Mouse (Mus musculus) myocyte (in vitro differentiated cells): ENCODE results near the gene B9d1. TPM values are rescaled to one million over a fixed set of nuclear protein-coding genes. Genes with fewer than 3 reads are reported as not detected.

ENCODE experiments used
- H3K27me3 ChIP-seq: one replicate; pipeline ENCODE4 v1.6.1; 2011; ENCODE audit not compliant: control insufficient read depth, insufficient read depth, insufficient read length
- H3K36me3 ChIP-seq: one replicate; pipeline ENCODE4 v1.6.1; 2011; ENCODE audit not compliant: control insufficient read depth, insufficient read depth
- H3K4me2 ChIP-seq: one replicate; pipeline ENCODE4 v1.6.1; 2011; ENCODE audit warnings: low read depth, control low read depth
- H3K4me3 ChIP-seq: one replicate; pipeline ENCODE4 v1.5.1; 2011; ENCODE audit warnings: mild to moderate bottlenecking, control low read depth, moderate library complexity
- H3K79me2 ChIP-seq: one replicate; pipeline ENCODE4 v1.6.1; 2011; ENCODE audit not compliant: control insufficient read depth, insufficient read depth
- H3ac ChIP-seq: one replicate; pipeline ENCODE4 v1.6.1; 2011; ENCODE audit not compliant: control insufficient read depth, insufficient read length
- CEBPB ChIP-seq: IDR thresholded peaks from 2 replicates; pipeline ENCODE4 v1.6.1; 2011; ENCODE audit warnings: mild to moderate bottlenecking, moderate library complexity; ENCODE audit not compliant: poor library complexity, insufficient read depth, severe bottlenecking
- E2F4 ChIP-seq: IDR thresholded peaks from one replicate; pipeline ENCODE4 v1.6.1; 2011; ENCODE audit warnings: mild to moderate bottlenecking, control low read depth, moderate library complexity; ENCODE audit not compliant: insufficient read depth
- MAX ChIP-seq: IDR thresholded peaks from one replicate; pipeline ENCODE4 v1.6.1; 2011; ENCODE audit warnings: low read depth, mild to moderate bottlenecking, control low read depth
- MYOD1 ChIP-seq, 3 experiments: IDR thresholded peaks; one replicate each; pipeline ENCODE4 v1.6.1; 2011; ENCODE audit warnings: control low read depth in 2 of 3, low read depth in 2 of 3, mild to moderate bottlenecking in 2 of 3, moderate library complexity in 1 of 3; ENCODE audit not compliant: insufficient read length in 2 of 3, control insufficient read depth in 1 of 3
- MYOG ChIP-seq, 3 experiments: IDR thresholded peaks; one replicate each; pipeline ENCODE4 v1.6.1; 2011; ENCODE audit warnings: control low read depth in 2 of 3, low read depth in 2 of 3, mild to moderate bottlenecking in 2 of 3; ENCODE audit not compliant: insufficient read length in 2 of 3, control insufficient read depth in 1 of 3, insufficient read depth in 1 of 3
- POLR2A ChIP-seq: IDR thresholded peaks from one replicate; pipeline ENCODE4 v1.6.1; 2011; ENCODE audit warnings: low read depth, mild to moderate bottlenecking, control low read depth, moderate library complexity; ENCODE audit not compliant: insufficient read length
- POLR2AphosphoS2 ChIP-seq: IDR thresholded peaks from one replicate; pipeline ENCODE4 v1.6.1; 2011; ENCODE audit warnings: low read depth, control low read depth; ENCODE audit not compliant: insufficient read length
- REST ChIP-seq: IDR thresholded peaks from one replicate; pipeline ENCODE4 v1.6.1; 2011; ENCODE audit warnings: mild to moderate bottlenecking, control low read depth, moderate library complexity; ENCODE audit not compliant: insufficient read depth, insufficient read length
- SRF ChIP-seq: IDR thresholded peaks from one replicate; pipeline ENCODE4 v1.6.1; 2011; ENCODE audit warnings: low read depth; ENCODE audit not compliant: control insufficient read depth, insufficient read length
- TCF12 ChIP-seq: IDR thresholded peaks from one replicate; pipeline ENCODE4 v1.6.1; 2011; ENCODE audit warnings: mild to moderate bottlenecking, control low read depth; ENCODE audit not compliant: poor library complexity, insufficient read depth, severe bottlenecking
- TCF3 ChIP-seq: IDR thresholded peaks from one replicate; pipeline ENCODE4 v1.6.1; 2011; ENCODE audit warnings: low read depth, control low read depth; ENCODE audit not compliant: insufficient read length
- USF1 ChIP-seq: IDR thresholded peaks from one replicate; pipeline ENCODE4 v1.6.1; 2011; ENCODE audit warnings: low read depth, mild to moderate bottlenecking, control low read depth, moderate library complexity
- polyA plus RNA-seq: library from polyadenylated mRNA; unstranded; fragments of >200 nt; fragmentation: generic; extraction: Trizol; gene quantifications from one replicate; pipeline ENCODE4 v1.2.1, GENCODE M21; 2012; ENCODE audit warnings: missing spikeins

Gene B9d1
- polyA plus RNA-seq, 1 experiment: 38.6 TPM

- Histone ChIP-seq H3K4me3 (no peak overlapping the region), H3K36me3 (no peaks in the 10 kb centered on the region), H3K27me3 (no peaks in the 10 kb centered on the region), H3K4me2 (no peak overlapping the region), H3ac (no peak overlapping the region), H3K79me2 (no peaks in the 10 kb centered on the region)
- TF ChIP-seq SRF (no peak), MAX (no peak), TCF12 (no peak), REST (no peak), MYOG (IDR thresholded peaks at IDR 0.05; ENCODE audit: control insufficient read depth in 1 of 3, insufficient read depth in 1 of 3, insufficient read length in 2 of 3, low read depth in 2 of 3) (no peak), E2F4 (no peak), MYOD1 (IDR thresholded peaks at IDR 0.05; ENCODE audit: control insufficient read depth in 1 of 3, insufficient read length in 2 of 3, low read depth in 2 of 3) (no peak), TCF3 (no peak), POLR2AphosphoS2 (no peak), CEBPB (no peak), USF1 (no peak), POLR2A (no peak)
Observed at GRCm38 (mm10) chr11:61481239-61482090, 23.5 kb upstream of the B9d1 start.

- Histone ChIP-seq H3K79me2 (no peaks in the 10 kb centered on the region), H3K4me3 (no peak overlapping the region), H3K27me3 (no peaks in the 10 kb centered on the region), H3K4me2 (no peak overlapping the region), H3ac (no peak overlapping the region), H3K36me3 (peaks cover under 1% of the 10 kb centered on the region)
- TF ChIP-seq POLR2A (no peak), MYOG (IDR thresholded peaks at IDR 0.05; ENCODE audit: control insufficient read depth in 1 of 3, insufficient read depth in 1 of 3, insufficient read length in 2 of 3, low read depth in 2 of 3) (no peak), E2F4 (no peak), MYOD1 (IDR thresholded peaks at IDR 0.05; ENCODE audit: control insufficient read depth in 1 of 3, insufficient read length in 2 of 3, low read depth in 2 of 3) (no peak)
Observed at GRCm38 (mm10) chr11:61483226-61483845, 21.6 kb upstream of the B9d1 start.

- Histone ChIP-seq H3K36me3 (peaks cover 4% of the 10 kb centered on the region), H3K27me3 (no peaks in the 10 kb centered on the region), H3ac (no peak overlapping the region), H3K4me2 (no peak overlapping the region), H3K4me3 (no peak overlapping the region), H3K79me2 (no peaks in the 10 kb centered on the region)
- no peak for TF ChIP-seq CEBPB
Observed at GRCm38 (mm10) chr11:61484256-61484612, 20.7 kb upstream of the B9d1 start.

GRCm38 (mm10) chr11:61484613-61485540 is 20.1 kb upstream of the B9d1 start, which contains the start of gene Mfap4:
Gene Mfap4 (plus strand): TSS chr11:61485431.
- Histone ChIP-seq H3K79me2 (no peaks in the 10 kb centered on the region), H3K27me3 (no peaks in the 10 kb centered on the region), H3K4me2 (no peak within 1 kb of the TSS), H3K4me3 (no peak within 1 kb of the TSS), H3ac (no peak within 1 kb of the TSS), H3K36me3 (peaks cover 10% of the 10 kb centered on the region)
- TF ChIP-seq POLR2AphosphoS2 (no peak), MYOD1 (IDR thresholded peaks at IDR 0.05; ENCODE audit: control insufficient read depth in 1 of 3, insufficient read length in 2 of 3, low read depth in 2 of 3) (no peak), TCF12 (no peak), MAX (no peak), CEBPB (no peak), E2F4 (no peak), REST (no peak)
